Mouse (Mus musculus) CH12.LX (cell line): ENCODE measurements around the gene Slc25a26.

ENCODE experiments used
- CTCF ChIP-seq, 2 experiments: IDR thresholded peaks in 1 of 2; conservative IDR thresholded peaks in 1 of 2; 2 replicates each; pipeline ENCODE4 v1.5.1; 2011 to 2012; ENCODE audit warnings: low read depth in 2 of 2, low read length in 2 of 2, improper control_type of control experiment in 1 of 2, inconsistent platforms in 1 of 2, mild to moderate bottlenecking in 1 of 2, moderate library complexity in 1 of 2
- POLR2A ChIP-seq: IDR thresholded peaks from 2 replicates; pipeline ENCODE4 v1.6.1; 2011; ENCODE audit warnings: low read depth, mild to moderate bottlenecking, improper control_type of control experiment, low read length
- TBP ChIP-seq: conservative IDR thresholded peaks from 2 replicates; pipeline ENCODE4 v1.6.1; 2011; ENCODE audit warnings: low read depth, low read length, improper control_type of control experiment
- UBTF ChIP-seq: IDR thresholded peaks from 2 replicates; pipeline ENCODE4 v1.6.1; 2012; ENCODE audit warnings: low read depth, mild to moderate bottlenecking, inconsistent platforms, low read length, improper control_type of control experiment, moderate library complexity
- ZC3H11A ChIP-seq: IDR thresholded peaks from 2 replicates; pipeline ENCODE4 v1.6.1; 2012; ENCODE audit warnings: low read depth, mild to moderate bottlenecking, inconsistent platforms, low read length, improper control_type of control experiment

DNA sequence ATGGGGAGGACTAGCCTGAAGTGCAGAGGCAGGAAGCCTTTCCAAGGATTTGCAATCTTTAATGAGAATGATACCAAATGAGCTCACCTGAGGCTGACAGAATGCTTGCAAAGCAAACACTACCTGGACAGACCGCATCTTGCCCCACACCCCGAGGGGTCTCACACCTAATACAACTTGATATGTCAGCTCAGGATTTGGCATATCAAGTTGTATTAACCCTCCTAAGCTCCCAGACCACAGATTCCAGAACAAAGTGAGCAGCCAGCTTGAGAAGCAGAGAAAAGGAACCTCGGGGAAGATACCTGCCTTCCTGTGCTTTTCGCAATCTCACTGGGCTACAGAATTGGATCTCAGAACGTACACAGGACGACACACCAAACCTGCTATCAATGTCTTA lies 146.8 kb downstream of the Slc25a26 start:
- no peak for TF ChIP-seq TBP
- no peak for TF ChIP-seq CTCF (conservative IDR thresholded peaks at IDR 0.05 in 1 of 2, IDR thresholded peaks at IDR 0.05 in 1 of 2; ENCODE audit: low read depth in 2 of 2, low read length in 2 of 2)
- no peak for TF ChIP-seq ZC3H11A
- no peak for TF ChIP-seq UBTF
- no peak for TF ChIP-seq POLR2A
